Mouse (Mus musculus): ENCODE results near the gene Myh1. TPM values are rescaled to one million over a fixed set of nuclear protein-coding genes. Genes with fewer than 3 reads are reported as not detected.

The Myh1 gene
- total RNA-seq, 1 experiment from 2014 or later, result not detected

DNA sequence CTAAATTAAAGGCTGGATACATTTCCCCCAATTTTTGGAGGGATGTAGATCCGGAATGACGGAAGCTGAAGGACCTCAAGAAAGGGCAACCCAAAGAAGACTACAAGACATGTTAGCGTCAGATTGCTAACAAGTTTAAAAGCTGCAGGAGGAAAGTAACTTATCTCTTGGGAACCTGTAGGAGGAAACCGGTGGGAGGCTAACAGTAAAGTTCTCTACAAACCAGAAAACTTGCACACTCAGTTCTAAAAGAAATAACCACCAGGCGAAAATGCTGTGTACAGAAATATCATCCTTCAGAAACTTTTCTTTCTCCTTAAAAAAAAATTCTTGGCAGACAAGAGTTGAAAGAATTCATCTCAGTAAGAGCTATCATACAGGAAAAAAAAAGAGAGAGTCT lies 29.3 kb downstream of the Myh1 start:
- no peak for ATAC-seq (replicated peaks; ENCODE audit: low read depth, poor library complexity, severe bottlenecking)

DNA sequence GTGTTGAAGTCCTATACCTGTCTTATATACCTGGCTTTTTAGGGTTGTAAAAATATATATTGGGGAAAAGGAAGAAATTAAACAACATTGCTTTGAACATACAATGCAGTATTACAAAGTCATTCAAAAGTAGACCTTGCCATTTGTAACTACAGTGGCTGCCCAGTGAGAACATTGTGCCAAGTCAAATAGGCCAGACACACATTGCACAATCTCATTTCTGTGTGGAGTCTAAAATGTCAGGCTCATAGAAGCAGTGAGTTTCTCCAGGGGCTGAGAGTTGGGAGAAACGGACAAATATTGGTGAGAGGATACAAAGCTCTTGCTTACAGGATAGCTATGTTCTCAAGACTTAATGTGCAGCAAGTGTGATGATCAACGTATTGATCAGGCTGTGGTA lies 30.1 kb downstream of the Myh1 start:
- ATAC-seq (replicated peaks; ENCODE audit: low read depth, poor library complexity, severe bottlenecking), result no peak

- ATAC-seq (replicated peaks; ENCODE audit: low read depth, poor library complexity, severe bottlenecking), result no peak
Observed at GRCm38 (mm10) chr11:67235639-67236358, 35.9 kb downstream of the Myh1 start.

- ATAC-seq (replicated peaks; ENCODE audit: low read depth, poor library complexity, severe bottlenecking), result no peak
Observed at GRCm38 (mm10) chr11:67236799-67237198, 36.9 kb downstream of the Myh1 start.

GRCm38 (mm10) chr11:67237481-67238079 lies 37.7 kb downstream of the Myh1 start, which contains the start of gene Myh4:
Gene Myh4, plus strand, starts transcription at chr11:67238029.
- no peak for ATAC-seq (replicated peaks; ENCODE audit: low read depth, poor library complexity, severe bottlenecking)

DNA sequence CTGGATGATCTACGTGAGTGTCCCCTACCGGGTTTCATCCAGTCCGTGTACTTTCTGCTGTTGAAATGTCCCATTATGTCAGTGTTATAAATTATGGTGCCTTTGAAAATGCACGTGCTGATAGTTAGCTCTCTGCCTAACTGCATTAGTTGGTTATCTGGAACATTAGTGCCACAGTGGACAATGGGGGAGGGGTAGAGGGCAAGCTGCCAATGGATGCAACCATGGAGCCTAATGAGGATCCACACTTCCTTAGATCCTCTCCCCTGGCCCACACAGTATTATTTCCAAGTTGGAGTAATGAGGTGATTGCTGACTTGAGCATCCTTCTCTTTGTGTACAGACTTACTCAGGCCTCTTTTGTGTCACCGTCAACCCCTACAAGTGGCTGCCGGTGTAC lies 41.2 kb downstream of the Myh1 start:
- no peak for ATAC-seq (replicated peaks; ENCODE audit: low read depth, poor library complexity, severe bottlenecking)

GRCm38 (mm10) chr11:67253691-67254090 lies 53.8 kb downstream of the Myh1 start:
- no peak for ATAC-seq (replicated peaks; ENCODE audit: low read depth, poor library complexity, severe bottlenecking)

DNA sequence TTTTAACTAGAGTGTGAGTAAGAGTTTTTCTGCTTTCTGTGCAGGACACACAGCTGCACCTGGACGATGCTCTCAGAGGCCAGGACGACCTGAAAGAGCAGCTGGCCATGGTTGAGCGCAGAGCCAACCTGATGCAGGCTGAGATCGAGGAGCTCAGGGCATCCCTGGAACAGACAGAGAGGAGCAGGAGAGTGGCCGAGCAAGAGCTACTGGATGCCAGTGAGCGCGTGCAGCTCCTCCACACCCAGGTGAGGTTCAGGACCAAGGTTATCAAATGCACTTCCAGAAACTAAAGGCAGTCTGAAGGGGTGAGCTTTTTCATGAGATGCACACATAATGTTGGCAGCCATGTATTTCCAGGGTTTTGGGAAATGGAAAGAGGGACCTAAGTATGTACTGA lies 57.2 kb downstream of the Myh1 start:
- ATAC-seq (replicated peaks; ENCODE audit: low read depth, poor library complexity, severe bottlenecking), result no peak

DNA sequence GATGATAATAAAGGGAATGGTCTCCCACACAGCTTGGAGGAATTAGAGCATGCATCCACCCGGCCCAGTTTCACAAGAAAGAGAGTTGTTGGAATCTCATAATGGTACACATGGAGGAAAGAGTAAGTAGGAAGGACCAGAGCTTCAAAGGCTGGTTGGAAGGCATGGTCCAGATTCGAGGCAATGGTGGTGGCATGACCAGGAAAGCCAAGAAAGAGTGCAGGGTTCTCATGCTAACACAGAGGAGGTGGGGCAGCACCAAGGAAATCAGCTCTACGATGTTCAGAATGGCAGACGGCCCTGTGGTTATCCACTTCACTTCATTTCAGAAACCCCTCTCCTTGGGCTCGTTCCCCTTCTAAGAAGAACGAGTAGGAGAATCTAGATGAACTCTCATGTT lies 61.1 kb downstream of the Myh1 start:
- ATAC-seq (replicated peaks; ENCODE audit: low read depth, poor library complexity, severe bottlenecking), result no peak

Other genes with a start within 250 kb of the Myh1 start
- gene Tmem238l, start 243.4 kb upstream of the Myh1 start, total RNA-seq (2017), result not detected in 2 replicates
- 2.3 TPM in 1 of 2 replicates, not detected in the other for gene Tmem220, start 174.9 kb upstream of the Myh1 start, total RNA-seq (2017)
- 13.6 and 15.1 TPM in 2 replicates for gene Adprm, start 147.5 kb upstream of the Myh1 start, total RNA-seq (2017)
- gene Sco1, start 147.4 kb upstream of the Myh1 start, total RNA-seq (2017), result 24.5 and 25.7 TPM in 2 replicates
- gene Myh3, start 121.8 kb upstream of the Myh1 start, total RNA-seq (2017), result not detected in 2 replicates
- not detected in 2 replicates for gene Myh2, start 29.0 kb upstream of the Myh1 start, total RNA-seq (2017)
- not detected in 2 replicates for gene Myh4, start 38.0 kb downstream of the Myh1 start, total RNA-seq (2017)
- not detected in 2 replicates for gene Myh8, start 77.1 kb downstream of the Myh1 start, total RNA-seq (2017)
- gene Myh13, start 121.6 kb downstream of the Myh1 start, total RNA-seq (2017), result not detected in 2 replicates